Mouse (Mus musculus) midbrain, embryonic 12.5 days (tissue): ENCODE results near the gene Cpa5. TPM values are rescaled to one million over a fixed set of nuclear protein-coding genes. Genes with fewer than 3 reads are reported as not detected.

ENCODE experiments used
- ATAC-seq: fragments of 200-750 bp; cut with Nextera tagmentation; 2 replicates; pipeline ENCODE4 v1.8.0; 2017; ENCODE audit warnings: low read depth, moderate TSS enrichment, moderate library complexity; ENCODE audit not compliant: low FRiP score
- H3K27ac ChIP-seq: fragments of 300-500 bp; sonication (generic); replicated peaks from 2 replicates; pipeline ENCODE4 v1.5.1; 2016; ENCODE audit warnings: mild to moderate bottlenecking
- H3K27me3 ChIP-seq: fragments of 300-500 bp; sonication (generic); 2 replicates; pipeline ENCODE4 v1.6.1; 2016; ENCODE audit warnings: mild to moderate bottlenecking
- H3K36me3 ChIP-seq: fragments of 300-500 bp; sonication (generic); 2 replicates; pipeline ENCODE4 v1.6.1; 2016
- H3K4me1 ChIP-seq: fragments of 300-500 bp; sonication (generic); 2 replicates; pipeline ENCODE4 v1.6.1; 2016
- H3K4me2 ChIP-seq: fragments of 300-500 bp; sonication (generic); replicated peaks from 2 replicates; pipeline ENCODE4 v1.6.1; 2016; ENCODE audit warnings: mild to moderate bottlenecking, moderate library complexity
- H3K4me3 ChIP-seq: fragments of 300-500 bp; sonication (generic); 2 replicates; pipeline ENCODE4 v1.5.1; 2016; ENCODE audit warnings: mild to moderate bottlenecking
- H3K9ac ChIP-seq: fragments of 300-500 bp; sonication (generic); replicated peaks from 2 replicates; pipeline ENCODE4 v1.6.1; 2016; ENCODE audit warnings: mild to moderate bottlenecking, moderate library complexity
- H3K9me3 ChIP-seq: fragments of 300-500 bp; sonication (generic); 2 replicates; pipeline ENCODE4 v1.6.1; 2016; ENCODE audit warnings: mild to moderate bottlenecking
- WGBS: fragments of 180-500 bp; shearing (Covaris S2); methylation state at CpG from one replicate; pipeline ENCODE4 v1.1.7; 2016; 5-methylcytosine and 5-hydroxymethylcytosine counted together
- polyA plus RNA-seq: library from polyadenylated mRNA; unstranded; fragments of >200 nt; fragmentation: Nextera tagmentation; extraction: Ambion mirVana; gene quantifications from 2 replicates; pipeline ENCODE4 v1.2.1, GENCODE M21; 2016

Gene Cpa5
- polyA plus RNA-seq, 1 experiment from 2014 or later, result 0.14 TPM

GRCm38 (mm10) chr6:30674714-30675280, 64.0 kb downstream of the Cpa5 start:
- Histone ChIP-seq H3K27ac (peak overlapping the region; percentile 88), H3K9ac (peak overlapping the region; percentile 43; the same call in 1 of the 2 replicates), H3K36me3 (no peaks in the 10 kb centered on the region), H3K4me3 (no peak overlapping the region), H3K9me3 (no peaks in the 10 kb centered on the region), H3K27me3 (0 out of 2 replicates have a peak, but pooled peaks cover 3% of the 10 kb centered on the region), H3K4me2 (peak overlapping the region; percentile 39; the same call in 1 of the 2 replicates), H3K4me1 (peaks cover 56% of the 10 kb centered on the region)
- 40% methylated on average over 9 of the region's 9 CpGs for whole genome bisulfite sequencing
- ATAC-seq, result 0 out of 2 replicates have a peak, but pooled peaks have one; percentile 27

DNA sequence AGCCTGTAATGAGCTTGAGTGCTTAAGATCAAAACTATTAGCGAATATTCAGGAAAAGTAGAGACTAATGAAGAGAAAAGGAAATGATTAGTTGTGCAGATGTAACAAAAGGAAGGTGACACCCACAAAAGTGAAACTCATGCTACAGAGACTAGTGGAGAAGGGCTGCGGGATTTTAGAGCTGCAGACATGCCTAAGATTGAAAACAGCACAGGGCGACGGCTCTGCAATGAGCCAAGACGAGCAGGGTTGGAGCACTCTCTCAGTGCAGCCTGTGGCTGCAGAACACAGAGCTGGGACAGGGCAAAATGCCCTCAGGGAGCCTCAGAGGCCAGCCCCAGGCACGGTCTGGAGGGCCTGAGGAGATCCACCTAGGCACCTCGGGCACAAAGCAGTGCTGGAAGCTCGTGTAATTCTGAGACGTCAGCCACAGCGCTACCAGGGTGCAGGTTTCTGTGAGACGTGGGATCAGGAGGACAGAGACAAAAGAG, 64.5 kb downstream of the Cpa5 start:
- ATAC-seq, result peak; percentile 75; the same call in 1 of the 2 replicates
- peaks cover 56% of the 10 kb centered on the region for H3K4me1 ChIP-seq
- peak overlapping the region; percentile 43 for H3K9ac ChIP-seq
- H3K27me3 ChIP-seq, result 0 out of 2 replicates have a peak, but pooled peaks cover 3% of the 10 kb centered on the region
- peak overlapping the region; percentile 88 for H3K27ac ChIP-seq
- WGBS, result 9% methylated on average over 11 of the region's 11 CpGs
- H3K36me3 ChIP-seq, result no peaks in the 10 kb centered on the region
- peak overlapping the region; percentile 39 for H3K4me2 ChIP-seq
- H3K4me3 ChIP-seq, result no peak overlapping the region; the same call in 1 of the 2 replicates
- no peaks in the 10 kb centered on the region for H3K9me3 ChIP-seq

DNA sequence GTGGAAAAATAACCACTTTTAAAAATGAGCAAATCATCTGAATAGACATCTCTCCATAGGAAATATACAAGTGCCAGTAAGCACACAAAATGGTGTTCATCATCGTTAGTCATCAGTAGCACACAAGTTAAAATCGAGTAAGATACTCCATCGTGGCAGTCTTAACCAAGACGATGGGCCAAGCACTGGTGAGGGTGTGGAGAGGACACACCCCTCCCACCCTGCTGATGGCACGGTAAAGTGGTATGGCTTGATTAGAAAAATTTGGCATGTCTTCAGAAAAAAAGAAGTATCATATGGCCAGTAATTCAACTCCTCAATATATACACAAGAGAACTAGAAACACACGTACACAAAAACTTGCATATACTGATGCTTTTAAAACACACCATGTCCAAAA, 65.7 kb downstream of the Cpa5 start:
- peaks cover 56% of the 10 kb centered on the region for H3K4me1 ChIP-seq
- H3K27ac ChIP-seq, result no peak overlapping the region

GRCm38 (mm10) chr6:30677591-30677990, 66.8 kb downstream of the Cpa5 start:
- H3K4me2 ChIP-seq, result no peak overlapping the region
- H3K27ac ChIP-seq, result 0 out of 2 replicates have a peak overlapping the region, but pooled peaks have one; percentile 6
- no peaks in the 10 kb centered on the region for H3K36me3 ChIP-seq
- peaks cover 56% of the 10 kb centered on the region for H3K4me1 ChIP-seq
- 0 out of 2 replicates have a peak, but pooled peaks cover 3% of the 10 kb centered on the region for H3K27me3 ChIP-seq
- H3K9ac ChIP-seq, result no peak overlapping the region
- WGBS, result 74% methylated on average over 9 of the region's 9 CpGs
- no peaks in the 10 kb centered on the region for H3K9me3 ChIP-seq
- H3K4me3 ChIP-seq, result no peak overlapping the region
- no peak for ATAC-seq

More for the DNA sequence above, 65.7 kb downstream of the Cpa5 start:
- Histone ChIP-seq H3K27me3 (0 out of 2 replicates have a peak, but pooled peaks cover 3% of the 10 kb centered on the region), H3K9ac (no peak overlapping the region), H3K9me3 (no peaks in the 10 kb centered on the region), H3K36me3 (no peaks in the 10 kb centered on the region), H3K4me2 (no peak overlapping the region), H3K4me3 (no peak overlapping the region)
- 90% methylated on average over 6 of the region's 6 CpGs for WGBS
- no peak for ATAC-seq

GRCm38 (mm10) chr6:30678482-30678881, 67.7 kb downstream of the Cpa5 start:
- WGBS, result 44% methylated on average over 6 of the region's 6 CpGs
- H3K27ac ChIP-seq, result peak overlapping the region; percentile 56
- ATAC-seq, result peak; percentile 48; the same call in 1 of the 2 replicates
- H3K36me3 ChIP-seq, result no peaks in the 10 kb centered on the region
- no peak overlapping the region for H3K4me3 ChIP-seq
- H3K4me1 ChIP-seq, result peaks cover 54% of the 10 kb centered on the region
- H3K4me2 ChIP-seq, result no peak overlapping the region
- no peaks in the 10 kb centered on the region for H3K9me3 ChIP-seq
- no peak overlapping the region for H3K9ac ChIP-seq
- 0 out of 2 replicates have a peak, but pooled peaks cover 3% of the 10 kb centered on the region for H3K27me3 ChIP-seq

- Histone ChIP-seq H3K4me3 (no peak overlapping the region), H3K4me2 (no peak overlapping the region), H3K9ac (no peak overlapping the region), H3K36me3 (no peaks in the 10 kb centered on the region), H3K27ac (no peak overlapping the region), H3K4me1 (peaks cover 43% of the 10 kb centered on the region), H3K9me3 (no peaks in the 10 kb centered on the region), H3K27me3 (0 out of 2 replicates have a peak, but pooled peaks cover 3% of the 10 kb centered on the region)
- ATAC-seq, result no peak
- 61% methylated on average over 5 of the region's 5 CpGs for WGBS
Measured at GRCm38 (mm10) chr6:30679567-30679966, 68.8 kb downstream of the Cpa5 start.

DNA sequence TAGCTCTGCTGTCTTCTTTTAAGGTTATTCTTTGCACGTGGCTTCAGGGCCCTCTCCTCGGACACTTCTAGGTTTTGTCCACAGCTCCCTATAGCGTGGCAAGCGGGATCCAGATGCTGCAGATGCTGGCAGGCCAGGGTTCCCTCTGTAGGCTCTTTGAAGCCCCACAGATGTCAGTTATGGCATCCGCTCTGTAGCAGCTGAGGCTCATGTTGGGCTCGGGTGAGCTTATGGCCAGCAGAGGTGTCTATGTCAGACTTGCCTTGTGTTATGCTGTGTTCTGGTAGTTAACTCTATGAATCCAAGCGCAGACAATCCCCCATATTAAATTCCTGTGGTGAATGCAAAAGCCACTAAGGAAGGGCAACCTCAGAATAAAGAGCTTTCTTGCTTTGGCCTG, 69.6 kb downstream of the Cpa5 start:
- H3K9ac ChIP-seq, result no peak overlapping the region
- peaks cover 35% of the 10 kb centered on the region for H3K4me1 ChIP-seq
- H3K4me2 ChIP-seq, result no peak overlapping the region
- no peaks in the 10 kb centered on the region for H3K36me3 ChIP-seq
- no peak overlapping the region for H3K27ac ChIP-seq
- ATAC-seq, result no peak
- H3K9me3 ChIP-seq, result no peaks in the 10 kb centered on the region
- no peak overlapping the region for H3K4me3 ChIP-seq
- 0 out of 2 replicates have a peak, but pooled peaks cover 3% of the 10 kb centered on the region for H3K27me3 ChIP-seq
- WGBS, result 75% methylated on average over 7 of the region's 7 CpGs

Other genes starting within 250 kb of the Cpa5 start
- 62.1 and 69.4 TPM in 2 replicates for gene Zc3hc1, start 220.0 kb upstream of the Cpa5 start, polyA plus RNA-seq
- gene Klhdc10, start 209.1 kb upstream of the Cpa5 start, polyA plus RNA-seq, result 40.2 and 48.6 TPM in 2 replicates
- gene Tmem209, start 101.2 kb upstream of the Cpa5 start, polyA plus RNA-seq, result 45.6 and 49.1 TPM in 2 replicates
- 0.22 and 0.34 TPM in 2 replicates for gene Ssmem1, start 101.2 kb upstream of the Cpa5 start, polyA plus RNA-seq
- gene Cpa2, start 69.4 kb upstream of the Cpa5 start, polyA plus RNA-seq, result 5.8 and 6.7 TPM in 2 replicates
- 1.6 and 1.9 TPM in 2 replicates for gene Cpa4, start 42.6 kb upstream of the Cpa5 start, polyA plus RNA-seq
- 0.42 TPM in 1 of 2 replicates, not detected in the other for gene Cpa1, start 28.2 kb downstream of the Cpa5 start, polyA plus RNA-seq
- 20.1 and 20.7 TPM in 2 replicates for gene Cep41, start 82.7 kb downstream of the Cpa5 start, polyA plus RNA-seq
- gene Mest, start 112.5 kb downstream of the Cpa5 start, polyA plus RNA-seq, result 584 and 614 TPM in 2 replicates